In genomic region chr12:14747381-14747780, GRCm38 (mm10) we compare ENCODE assay signal across 30 mouse cellular contexts.
DNase-seq lines count a peak whose midpoint lies in the region; ATAC-seq and TF ChIP-seq lines count a peak whose summit lies in the region.
"Had no signal": no experiment of that assay in that cellular context is flagged by ENCODE, and none has a peak within 500 bp of the region (broad histone marks: within the 10 kb centered on the region; RNA-seq: fewer than 3 reads in every experiment).

No protein-coding gene starts in this region.

- no peaks in the 10 kb centered on the region for H3K27me3 ChIP-seq in forebrain, embryonic 15.5 days
- H3K27me3 ChIP-seq in forebrain, embryonic 10.5 days (ENCODE audit: poor library complexity, severe bottlenecking) = no peaks in the 10 kb centered on the region
- H3K27me3 ChIP-seq in forebrain, postnatal 0 days (ENCODE audit: insufficient read depth, low read length) = no peaks in the 10 kb centered on the region
- H3K27me3 ChIP-seq: embryonic facial prominence, embryonic 12.5 days; heart, embryonic 13.5 days; hindbrain, embryonic 15.5 days; kidney, embryonic 15.5 days; limb, embryonic 12.5 days; liver, embryonic 12.5 days; megakaryocyte, embryonic 14.5 days; neural tube, embryonic 15.5 days had no signal

- no peak overlapping the region for H3K4me2 ChIP-seq in forebrain, embryonic 15.5 days (replicated peaks)
- H3K4me2 ChIP-seq in forebrain, postnatal 0 days (ENCODE audit: low read depth) = no peak overlapping the region
- H3K4me2 ChIP-seq: embryonic facial prominence, embryonic 12.5 days; heart, embryonic 13.5 days; hindbrain, embryonic 15.5 days; kidney, embryonic 15.5 days; limb, embryonic 12.5 days; liver, embryonic 12.5 days; neural tube, embryonic 15.5 days had no signal

- no peak for TF ChIP-seq CTCF in brain, embryonic 14.5 days (IDR thresholded peaks at IDR 0.05; ENCODE audit: borderline replicate concordance, extremely low read depth, insufficient read depth, insufficient read length)
- no peak for TF ChIP-seq CTCF in forebrain, postnatal 0 days (IDR thresholded peaks at IDR 0.05; ENCODE audit: low read depth)

- no peak overlapping the region for H3K4me3 ChIP-seq in forebrain, embryonic 15.5 days
- no peak overlapping the region for H3K4me3 ChIP-seq in forebrain, embryonic 10.5 days
- H3K4me3 ChIP-seq in forebrain, postnatal 0 days (ENCODE audit: low read depth, low read length) = no peak overlapping the region
- H3K4me3 ChIP-seq: embryonic facial prominence, embryonic 12.5 days; heart, embryonic 13.5 days; hindbrain, embryonic 15.5 days; kidney, embryonic 15.5 days; layer of hippocampus, adult 2 months; left cerebral cortex, adult 2 months; limb, embryonic 12.5 days; liver, embryonic 12.5 days; megakaryocyte, embryonic 14.5 days; neural tube, embryonic 15.5 days had no signal

- 0 out of 2 replicates have a peak, but pooled peaks have one; percentile 51 for ATAC-seq in forebrain, embryonic 15.5 days (replicated peaks)
- ATAC-seq in forebrain, postnatal 0 days = no peak
- ATAC-seq: CD4-positive, CD25-positive, alpha-beta regulatory T cell, adult 4 months; liver, embryonic 12.5 days; liver, postnatal 0 days had no signal

- no peaks in the 10 kb centered on the region for H3K9me3 ChIP-seq in forebrain, embryonic 15.5 days
- H3K9me3 ChIP-seq in forebrain, embryonic 10.5 days = no peaks in the 10 kb centered on the region
- H3K9me3 ChIP-seq in forebrain, postnatal 0 days (ENCODE audit: low read length) = no peaks in the 10 kb centered on the region
- H3K9me3 ChIP-seq: embryonic facial prominence, embryonic 12.5 days; heart, embryonic 13.5 days; hindbrain, embryonic 15.5 days; kidney, embryonic 15.5 days; limb, embryonic 12.5 days; liver, embryonic 12.5 days; megakaryocyte, embryonic 14.5 days; neural tube, embryonic 15.5 days had no signal

- no peaks in the 10 kb centered on the region; the same call in 1 of the 2 replicates for H3K4me1 ChIP-seq in forebrain, embryonic 15.5 days
- no peaks in the 10 kb centered on the region for H3K4me1 ChIP-seq in forebrain, embryonic 10.5 days
- H3K4me1 ChIP-seq in forebrain, postnatal 0 days (ENCODE audit: insufficient read depth) = no peaks in the 10 kb centered on the region
- H3K4me1 ChIP-seq: embryonic facial prominence, embryonic 12.5 days; heart, embryonic 13.5 days; hindbrain, embryonic 15.5 days; kidney, embryonic 15.5 days; limb, embryonic 12.5 days; liver, embryonic 12.5 days; megakaryocyte, embryonic 14.5 days; neural tube, embryonic 15.5 days had no signal

- H3K27ac ChIP-seq in forebrain, embryonic 15.5 days (replicated peaks) = no peak overlapping the region
- no peak overlapping the region for H3K27ac ChIP-seq in forebrain, embryonic 10.5 days
- H3K27ac ChIP-seq in forebrain, postnatal 0 days (ENCODE audit: low read depth, low read length) = no peak overlapping the region
- H3K27ac ChIP-seq: embryonic facial prominence, embryonic 12.5 days; heart, embryonic 13.5 days; hindbrain, embryonic 15.5 days; kidney, embryonic 15.5 days; layer of hippocampus, adult 2 months; left cerebral cortex, adult 2 months; limb, embryonic 12.5 days; liver, embryonic 12.5 days; neural tube, embryonic 15.5 days had no signal

- TF ChIP-seq POLR2A in brain, embryonic 14.5 days (IDR thresholded peaks at IDR 0.05; ENCODE audit: borderline replicate concordance, extremely low read depth, insufficient read depth, insufficient read length, poor library complexity, severe bottlenecking) = no peak

- H3K36me3 ChIP-seq in forebrain, embryonic 15.5 days = no peaks in the 10 kb centered on the region
- no peaks in the 10 kb centered on the region for H3K36me3 ChIP-seq in forebrain, embryonic 10.5 days (replicated peaks)
- H3K36me3 ChIP-seq in forebrain, postnatal 0 days (ENCODE audit: insufficient read depth) = no peaks in the 10 kb centered on the region
- H3K36me3 ChIP-seq: embryonic facial prominence, embryonic 12.5 days; heart, embryonic 13.5 days; hindbrain, embryonic 15.5 days; kidney, embryonic 15.5 days; limb, embryonic 12.5 days; liver, embryonic 12.5 days; neural tube, embryonic 15.5 days had no signal

- WGBS in forebrain, embryonic 15.5 days = 65% methylated on average over 2 of the region's 2 CpGs
- 88% methylated on average over 2 of the region's 2 CpGs for WGBS in forebrain, embryonic 10.5 days
- WGBS in forebrain, postnatal 0 days = 46% methylated on average over 2 of the region's 2 CpGs

- no peak for DNase-seq in forebrain, embryonic 10.5 days (ENCODE audit: extremely low spot score, low spot score)
- peak; percentile 76 for DNase-seq in brain, embryonic 14.5 days (ENCODE audit: low read depth)
- DNase-seq in forebrain, postnatal 0 days = peak; percentile 17
- peak; percentile 50 for DNase-seq in retina, postnatal 1 day
- no peak for DNase-seq in natural killer cell, adult 2 months (ENCODE audit: low spot score in 2 of 2)
- DNase-seq in liver = no peak
- DNase-seq: adrenal gland, postnatal 25 days; cerebellum, postnatal 25 days; gastrocnemius, postnatal 10 days; heart, postnatal 10 days; kidney, adult 18-20 months; kidney, postnatal 25 days; liver, postnatal 0 days; lung, postnatal 4 days; right cerebral cortex, adult 18-20 months; right cerebral cortex, postnatal 4 days; thymus, adult 2 months; thymus, postnatal 4 days had no signal

- H3K9ac ChIP-seq in forebrain, embryonic 15.5 days (replicated peaks) = no peak overlapping the region
- H3K9ac ChIP-seq in forebrain, postnatal 0 days = no peak overlapping the region
- H3K9ac ChIP-seq: embryonic facial prominence, embryonic 12.5 days; heart, embryonic 13.5 days; hindbrain, embryonic 15.5 days; kidney, embryonic 15.5 days; limb, embryonic 12.5 days; liver, embryonic 12.5 days; liver, postnatal 0 days; neural tube, embryonic 15.5 days had no signal

Comparison
In these comparisons a context has a peak if more than half of its experiments do, and no peak if none do; other contexts are left out.
1. DNase-seq: peak in brain, embryonic 14.5 days (single experiment), forebrain, postnatal 0 days (single experiment) and retina, postnatal 1 day (single experiment); none in forebrain, embryonic 10.5 days (single experiment), natural killer cell, adult 2 months (0 of 2) and liver (single experiment).